Mouse (Mus musculus) spleen, adult 2 months (tissue): ENCODE measurements at regions not wholly inside any gene's neighbourhood (a gene's known extent, or its start where the extent isn't known, plus 50 kb on each side); places are given as distances from the start of the nearest gene placed in this dataset.

Experiments used
- CTCF ChIP-seq: fragments of 200-500 bp; IDR thresholded peaks from 2 replicates; pipeline ENCODE4 v1.5.1; 2011; ENCODE audit warnings: mild to moderate bottlenecking, inconsistent platforms; ENCODE audit not compliant: insufficient read depth, insufficient read length, insufficient replicate concordance; ENCODE audit errors: extremely low read depth
- POLR2A ChIP-seq: fragments of 200-500 bp; IDR thresholded peaks from 2 replicates; pipeline ENCODE4 v1.6.1; 2011; ENCODE audit warnings: low read depth, low read length, inconsistent platforms

DNA sequence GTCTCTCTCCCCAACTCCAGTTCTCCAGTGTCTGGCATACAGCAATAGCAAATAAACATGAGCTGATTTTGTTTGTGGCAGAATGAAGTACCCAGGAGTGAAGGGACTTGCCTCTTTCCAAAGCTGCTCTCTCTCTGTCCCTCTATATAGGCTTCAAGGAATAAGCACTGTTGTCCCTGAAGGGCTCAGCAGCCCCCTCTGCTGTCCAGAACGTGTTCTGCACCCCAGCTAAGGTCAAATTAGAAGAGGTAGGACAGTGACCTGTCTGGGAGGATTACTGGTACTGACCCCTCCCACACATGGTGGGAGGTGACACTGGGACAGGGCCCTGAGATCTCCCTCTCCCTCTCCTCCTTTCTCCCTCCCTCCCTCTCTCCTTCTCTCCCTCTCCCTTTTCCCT is 65.7 kb upstream of the Col1a1 start:
- TF ChIP-seq CTCF = no peak
- no peak for TF ChIP-seq POLR2A
